Mouse (Mus musculus): ENCODE measurements at regions not wholly inside any gene's neighbourhood (a gene's known extent, or its start where the extent isn't known, plus 50 kb on each side); places are given as distances from the start of the nearest gene placed in this dataset.

GRCm38 (mm10) chr10:45916928-45917327 lies 339.3 kb downstream of the Hace1 start:
- no peak for TF ChIP-seq CTCF (IDR thresholded peaks at IDR 0.05; ENCODE audit: borderline replicate concordance, insufficient read depth, low read length)
- no peak for TF ChIP-seq POLR2A (IDR thresholded peaks at IDR 0.05; ENCODE audit: low read depth, low read length)
- H3K27ac ChIP-seq (ENCODE audit: insufficient read depth, low read length) = no peak overlapping the region
- H3K4me1 ChIP-seq (ENCODE audit: control insufficient read depth, insufficient read depth, low read length) = no peaks in the 10 kb centered on the region
- no peak overlapping the region for H3K4me3 ChIP-seq (ENCODE audit: insufficient read depth, low read length)

- Histone ChIP-seq H3K27ac (ENCODE audit: insufficient read depth, low read length) (no peak overlapping the region), H3K4me3 (ENCODE audit: insufficient read depth, low read length) (no peak overlapping the region), H3K4me1 (ENCODE audit: control insufficient read depth, insufficient read depth, low read length) (no peaks in the 10 kb centered on the region)
- TF ChIP-seq POLR2A (IDR thresholded peaks at IDR 0.05; ENCODE audit: low read depth, low read length) (no peak), CTCF (IDR thresholded peaks at IDR 0.05; ENCODE audit: borderline replicate concordance, insufficient read depth, low read length) (no peak)
Observed at GRCm38 (mm10) chr10:45925746-45926145, 348.1 kb downstream of the Hace1 start.

- Histone ChIP-seq H3K4me1 (ENCODE audit: control insufficient read depth, insufficient read depth, low read length) (no peaks in the 10 kb centered on the region), H3K27ac (ENCODE audit: insufficient read depth, low read length) (no peak overlapping the region), H3K4me3 (ENCODE audit: insufficient read depth, low read length) (no peak overlapping the region)
- TF ChIP-seq CTCF (IDR thresholded peaks at IDR 0.05; ENCODE audit: borderline replicate concordance, insufficient read depth, low read length) (no peak), POLR2A (IDR thresholded peaks at IDR 0.05; ENCODE audit: low read depth, low read length) (no peak)
Observed at GRCm38 (mm10) chr10:45933631-45934310, 356.1 kb downstream of the Hace1 start.

- Histone ChIP-seq H3K4me3 (ENCODE audit: insufficient read depth, low read length) (no peak overlapping the region), H3K27ac (ENCODE audit: insufficient read depth, low read length) (no peak overlapping the region), H3K4me1 (ENCODE audit: control insufficient read depth, insufficient read depth, low read length) (no peaks in the 10 kb centered on the region)
- TF ChIP-seq POLR2A (IDR thresholded peaks at IDR 0.05; ENCODE audit: low read depth, low read length) (no peak), CTCF (IDR thresholded peaks at IDR 0.05; ENCODE audit: borderline replicate concordance, insufficient read depth, low read length) (no peak)
Observed at GRCm38 (mm10) chr10:45957686-45958085, 380.1 kb downstream of the Hace1 start.

GRCm38 (mm10) chr10:45972240-45972639 lies 394.6 kb downstream of the Hace1 start:
- TF ChIP-seq CTCF (IDR thresholded peaks at IDR 0.05; ENCODE audit: borderline replicate concordance, insufficient read depth, low read length) (no peak), POLR2A (IDR thresholded peaks at IDR 0.05; ENCODE audit: low read depth, low read length) (no peak)
- H3K27ac ChIP-seq (ENCODE audit: insufficient read depth, low read length) = no peak overlapping the region
- no peak overlapping the region for H3K4me3 ChIP-seq (ENCODE audit: insufficient read depth, low read length)
- H3K4me1 ChIP-seq (ENCODE audit: control insufficient read depth, insufficient read depth, low read length) = no peaks in the 10 kb centered on the region

- TF ChIP-seq CTCF (IDR thresholded peaks at IDR 0.05; ENCODE audit: borderline replicate concordance, insufficient read depth, low read length) = no peak
- H3K4me3 ChIP-seq (ENCODE audit: insufficient read depth, low read length) = no peak overlapping the region
- no peak overlapping the region for H3K27ac ChIP-seq (ENCODE audit: insufficient read depth, low read length)
- H3K4me1 ChIP-seq (ENCODE audit: control insufficient read depth, insufficient read depth, low read length) = no peaks in the 10 kb centered on the region
Observed at GRCm38 (mm10) chr10:45982731-45983274, 405.2 kb downstream of the Hace1 start.

- H3K27ac ChIP-seq (ENCODE audit: insufficient read depth, low read length) = no peak overlapping the region; the same call in 1 of the 2 replicates
- H3K4me3 ChIP-seq (ENCODE audit: insufficient read depth, low read length) = no peak overlapping the region
- no peaks in the 10 kb centered on the region for H3K4me1 ChIP-seq (ENCODE audit: control insufficient read depth, insufficient read depth, low read length)
- TF ChIP-seq POLR2A (IDR thresholded peaks at IDR 0.05; ENCODE audit: low read depth, low read length) (no peak), CTCF (IDR thresholded peaks at IDR 0.05; ENCODE audit: borderline replicate concordance, insufficient read depth, low read length) (no peak)
Observed at GRCm38 (mm10) chr10:45983671-45984335, 406.2 kb downstream of the Hace1 start.

GRCm38 (mm10) chr10:45986341-45986740 lies 408.7 kb downstream of the Hace1 start:
- TF ChIP-seq POLR2A (IDR thresholded peaks at IDR 0.05; ENCODE audit: low read depth, low read length) (no peak), CTCF (IDR thresholded peaks at IDR 0.05; ENCODE audit: borderline replicate concordance, insufficient read depth, low read length) (no peak)
- Histone ChIP-seq H3K4me3 (ENCODE audit: insufficient read depth, low read length) (no peak overlapping the region), H3K27ac (ENCODE audit: insufficient read depth, low read length) (no peak overlapping the region)

GRCm38 (mm10) chr10:46006319-46006718 lies 428.7 kb downstream of the Hace1 start:
- TF ChIP-seq CTCF (IDR thresholded peaks at IDR 0.05; ENCODE audit: borderline replicate concordance, insufficient read depth, low read length) (no peak), POLR2A (IDR thresholded peaks at IDR 0.05; ENCODE audit: low read depth, low read length) (no peak)
- Histone ChIP-seq H3K4me3 (ENCODE audit: insufficient read depth, low read length) (no peak overlapping the region), H3K4me1 (ENCODE audit: control insufficient read depth, insufficient read depth, low read length) (no peaks in the 10 kb centered on the region), H3K27ac (ENCODE audit: insufficient read depth, low read length) (no peak overlapping the region)

More at GRCm38 (mm10) chr10:45986341-45986740, 408.7 kb downstream of the Hace1 start:
- H3K4me1 ChIP-seq (ENCODE audit: control insufficient read depth, insufficient read depth, low read length) = no peaks in the 10 kb centered on the region
